Comparison of ENCODE assay signal across 8 mouse cellular contexts in genomic region chr9:123215621-123216440, GRCm38 (mm10). TPM values are rescaled to one million over a fixed set of nuclear protein-coding genes. Genes with fewer than 3 reads are reported as not detected.
DNase-seq lines count a peak whose midpoint lies in the region; ATAC-seq lines count a peak whose summit lies in the region.

Gene Cdcp1 (minus strand): TSS chr9:123216038.

- peaks cover 25% of the 10 kb centered on the region for H3K27me3 ChIP-seq in erythroblast, embryonic 14.5 days (ENCODE audit: control insufficient read depth)
- peaks cover 4% of the 10 kb centered on the region; the same call in 1 of the 2 replicates for H3K27me3 ChIP-seq in kidney, embryonic 14.5 days (ENCODE audit: control insufficient read depth, insufficient read depth, low read length)
- H3K27me3 ChIP-seq in lung, embryonic 16.5 days (ENCODE audit: control insufficient read depth, insufficient read depth, low read depth, low read length), result no peaks in the 10 kb centered on the region

- H3K4me2 ChIP-seq in kidney, embryonic 14.5 days (replicated peaks; ENCODE audit: low read depth, low read length), result peak within 1 kb of the TSS; percentile 63
- peak within 1 kb of the TSS; percentile 53 for H3K4me2 ChIP-seq in lung, embryonic 16.5 days (ENCODE audit: low read depth, low read length)

- 9% methylated on average over 44 of the region's 45 CpGs for WGBS in kidney, embryonic 14.5 days
- 8% methylated on average over 45 of the region's 45 CpGs for WGBS in lung, embryonic 16.5 days

- H3K4me1 ChIP-seq in erythroblast, embryonic 14.5 days (ENCODE audit: control insufficient read depth), result peaks cover 5% of the 10 kb centered on the region
- no peaks in the 10 kb centered on the region for H3K4me1 ChIP-seq in kidney, embryonic 14.5 days (ENCODE audit: control insufficient read depth, insufficient read depth, low read length)
- H3K4me1 ChIP-seq in lung, embryonic 16.5 days (replicated peaks; ENCODE audit: control insufficient read depth, insufficient read depth, low read length), result 0 out of 2 replicates have a peak, but pooled peaks cover 4% of the 10 kb centered on the region

- peak within 1 kb of the TSS; percentile 27 for H3K4me3 ChIP-seq in erythroblast, embryonic 14.5 days (replicated peaks)
- H3K4me3 ChIP-seq in kidney, embryonic 14.5 days (ENCODE audit: low read length), result peak within 1 kb of the TSS; percentile 45
- H3K4me3 ChIP-seq in lung, embryonic 16.5 days (ENCODE audit: low read length), result peak within 1 kb of the TSS; percentile 53

- no peak within 1 kb of the TSS for H3K27ac ChIP-seq in kidney, embryonic 14.5 days (ENCODE audit: low read depth, low read length)
- peak within 1 kb of the TSS; percentile 43 for H3K27ac ChIP-seq in lung, embryonic 16.5 days (ENCODE audit: low read length)

- ATAC-seq in erythroblast, adult 5-6 weeks (replicated peaks; ENCODE audit: low FRiP score, poor library complexity, severe bottlenecking), result no peak
- ATAC-seq in kidney, embryonic 14.5 days (ENCODE audit: low FRiP score, low TSS enrichment), result peak; percentile 85
- peak; percentile 92 for ATAC-seq in lung, embryonic 16.5 days (ENCODE audit: low read depth)

- H3K36me3 ChIP-seq in erythroblast, embryonic 14.5 days (ENCODE audit: control insufficient read depth), result no peaks in the 10 kb centered on the region
- no peaks in the 10 kb centered on the region for H3K36me3 ChIP-seq in kidney, embryonic 14.5 days (ENCODE audit: control insufficient read depth, insufficient read depth, low read length)
- no peaks in the 10 kb centered on the region for H3K36me3 ChIP-seq in lung, embryonic 16.5 days (ENCODE audit: control insufficient read depth, insufficient read depth, low read length)

- DNase-seq in fat pad, adult 2 months (ENCODE audit: extremely low read depth, low read depth, low spot score), result peak; percentile 69
- DNase-seq in urinary bladder, adult 2 months (ENCODE audit: low spot score), result peak; percentile 43
- no peak for DNase-seq in natural killer cell, adult 2 months (ENCODE audit: low spot score in 2 of 2)
- no peak for DNase-seq in cerebellum, adult 11-12 months

- no peaks in the 10 kb centered on the region for H3K9me3 ChIP-seq in erythroblast, embryonic 14.5 days (ENCODE audit: control insufficient read depth, low read length)
- no peaks in the 10 kb centered on the region for H3K9me3 ChIP-seq in kidney, embryonic 14.5 days (ENCODE audit: control insufficient read depth, low read length)
- H3K9me3 ChIP-seq in lung, embryonic 16.5 days (ENCODE audit: control insufficient read depth, low read length), result no peaks in the 10 kb centered on the region

- peak within 1 kb of the TSS; percentile 67 for H3K9ac ChIP-seq in kidney, embryonic 14.5 days (ENCODE audit: low read depth, low read length)
- peak within 1 kb of the TSS; percentile 73 for H3K9ac ChIP-seq in lung, embryonic 16.5 days (ENCODE audit: low read length)

RNA-seq across cellular contexts. Expression of gene Cdcp1, which starts in this region (rescaled TPM):
- polyA plus RNA-seq in erythroblast, embryonic 14.5 days (2012), result not detected in 2 replicates
- not detected in 2 replicates for total RNA-seq in erythroblast, adult 5-6 weeks (2015; ENCODE audit: low replicate concordance)
- total RNA-seq in erythroblast, adult 5-6 weeks (2017; ENCODE audit: low replicate concordance), result not detected in 2 replicates
- polyA plus RNA-seq in kidney, embryonic 14.5 days (2014; fragmentation: Nextera tagmentation; extraction: Ambion mirVana), result 5.4 and 10.2 TPM in 2 replicates
- polyA plus RNA-seq in lung, embryonic 16.5 days (2015; fragmentation: Nextera tagmentation; extraction: Ambion mirVana), result 12.4 and 14.6 TPM in 2 replicates
- polyA plus RNA-seq in urinary bladder, adult 2 months (2012; rRNA removed), result 23.1 and 25.1 TPM in 2 replicates

Comparison
In these comparisons a context has a peak if more than half of its experiments do, and no peak if none do; other contexts are left out.
1. DNase-seq: peak in fat pad, adult 2 months (single experiment) and urinary bladder, adult 2 months (single experiment); none in natural killer cell, adult 2 months (0 of 2) and cerebellum, adult 11-12 months (single experiment).
2. Peak in every context shown above with its lines, with median percentiles within 50 percentile points of each other: H3K4me3 ChIP-seq.